Mouse (Mus musculus): ENCODE measurements around the gene Faap100.
A peak's percentile ranks its signal among the peaks of the same experiment; 100 is the strongest.
"Not testable (repeated sequence)": the region's sequence is repeated elsewhere in the genome, so short reads cannot be mapped to it uniquely, and the experiment has no call there.

The Faap100 gene

DNA sequence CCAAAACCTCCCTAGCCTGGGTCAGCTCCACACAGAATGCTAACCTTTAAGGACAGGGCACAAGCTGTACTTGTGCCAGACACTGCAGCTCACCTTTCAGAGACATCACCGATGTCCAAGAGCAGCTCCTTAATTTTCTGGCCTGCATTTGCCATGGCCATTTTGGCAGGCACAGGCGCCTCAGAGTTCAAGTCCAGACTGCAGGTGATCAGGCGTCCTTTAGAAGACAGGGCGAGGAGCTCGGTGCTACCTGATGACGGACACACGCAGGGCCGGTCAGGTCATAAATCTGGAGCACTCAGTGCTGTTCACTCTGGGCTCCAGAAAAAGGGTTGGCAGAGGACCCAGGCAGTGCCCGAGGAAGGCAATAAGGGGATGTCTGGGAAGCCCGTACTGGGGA lies 3.2 kb downstream of the Faap100 start:
- no peak for DNase-seq

DNA sequence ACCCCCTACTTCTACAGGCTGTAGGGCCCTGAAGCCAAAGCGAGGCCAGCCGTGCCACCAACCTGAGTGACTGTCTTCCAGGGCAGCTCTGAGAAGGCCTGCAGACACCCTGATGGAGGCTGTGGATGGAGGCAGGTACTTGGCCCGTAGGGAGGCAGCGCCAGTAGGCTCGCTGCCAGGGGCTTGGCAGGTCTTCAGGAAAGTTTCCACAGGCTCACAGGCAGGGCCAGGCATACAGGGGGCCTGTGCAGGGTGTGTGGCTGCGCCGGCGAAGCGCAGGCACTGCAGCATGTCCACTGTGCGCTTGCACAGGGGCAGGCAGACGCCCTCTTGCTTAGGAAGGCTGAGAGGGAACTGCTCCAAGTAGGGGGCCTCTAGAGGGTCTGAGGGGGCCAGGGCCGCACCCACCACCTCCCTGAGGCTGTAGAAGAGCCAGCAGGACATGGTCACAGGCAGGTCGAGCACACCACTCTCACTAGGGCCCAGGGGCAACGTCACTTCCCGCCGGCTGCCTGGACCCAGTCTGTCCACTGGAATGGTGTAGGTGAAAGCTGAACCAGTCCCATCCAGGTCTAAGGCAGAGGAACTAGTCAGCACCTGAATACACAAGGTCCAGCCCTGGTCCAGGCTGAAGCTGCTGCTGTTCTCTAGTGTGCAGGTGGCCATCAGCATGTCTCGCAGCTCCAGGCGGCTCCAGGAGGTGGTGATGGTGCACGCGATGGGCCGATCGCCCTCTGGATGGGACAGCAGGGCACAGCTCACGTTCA lies 4.6 kb downstream of the Faap100 start:
- DNase-seq: peak; percentile 63

DNA sequence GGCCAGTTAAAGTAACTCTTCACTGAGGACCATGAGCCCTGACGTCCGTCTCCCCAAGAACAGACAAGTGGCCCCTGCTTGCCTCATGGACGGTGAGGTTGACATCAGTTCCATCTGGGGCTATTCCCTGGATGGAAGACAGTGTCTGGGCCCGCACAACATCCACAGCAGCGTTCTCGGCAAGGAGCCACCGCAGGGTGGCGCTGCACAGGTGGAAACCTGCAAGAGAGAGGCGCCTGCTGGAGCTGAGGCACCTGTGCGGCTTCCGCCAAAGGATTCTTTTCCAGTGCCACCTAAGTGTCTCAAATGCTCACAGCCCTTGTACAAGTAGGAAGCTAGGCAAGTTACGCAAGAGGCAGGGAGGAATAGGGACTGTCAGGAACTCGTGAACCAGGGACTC lies 5.5 kb downstream of the Faap100 start:
- no peak for DNase-seq

DNA sequence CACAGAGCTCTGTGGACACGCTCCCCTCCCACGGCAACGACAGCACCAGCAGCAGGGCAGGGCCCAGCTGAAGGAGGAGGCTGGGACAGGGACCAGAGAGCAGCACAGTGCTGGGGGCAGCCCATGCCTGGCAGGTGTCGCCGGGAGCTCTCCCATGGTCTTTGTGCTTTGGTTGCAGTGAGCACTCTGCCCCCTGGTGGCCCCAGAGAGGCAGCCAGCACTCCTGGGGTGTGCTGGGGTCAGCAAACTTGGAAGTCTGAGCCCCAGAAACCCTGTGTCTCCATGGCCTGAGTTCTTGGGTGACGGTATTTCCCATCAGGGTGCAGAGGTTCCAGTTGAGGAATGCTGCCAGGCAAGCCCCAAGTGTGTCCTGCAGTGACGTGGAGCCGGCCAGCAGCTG lies 8.9 kb downstream of the Faap100 start:
- peak; percentile 76 for DNase-seq

DNA sequence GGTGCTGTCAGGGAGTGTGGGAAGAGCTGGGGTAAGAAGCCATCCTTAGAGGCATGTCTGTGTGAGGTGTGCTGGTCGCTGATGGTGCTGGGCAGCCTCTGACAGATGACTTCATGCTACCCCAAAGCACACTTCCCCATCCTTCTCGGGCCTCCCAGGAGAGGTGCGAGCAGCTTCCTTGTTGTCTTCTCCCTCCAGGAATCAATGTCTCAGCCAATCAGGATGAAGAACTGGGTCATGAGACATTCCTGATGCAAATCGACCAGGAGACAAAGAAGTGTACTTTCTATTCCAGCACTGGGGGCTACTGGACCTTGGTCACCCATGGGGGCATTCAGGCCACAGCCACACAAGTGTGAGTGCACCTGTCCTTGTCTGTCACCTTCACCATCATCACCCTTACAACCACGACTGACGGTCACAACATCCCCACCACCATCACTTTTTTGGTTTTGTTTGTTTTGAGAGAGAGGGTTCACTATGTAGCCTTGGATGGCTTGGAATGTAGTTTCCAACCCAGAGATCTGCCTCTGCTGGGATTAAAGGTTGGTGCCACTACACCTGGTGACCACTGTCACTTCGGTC lies 12.0 kb downstream of the Faap100 start:
- DNase-seq: no peak

DNA sequence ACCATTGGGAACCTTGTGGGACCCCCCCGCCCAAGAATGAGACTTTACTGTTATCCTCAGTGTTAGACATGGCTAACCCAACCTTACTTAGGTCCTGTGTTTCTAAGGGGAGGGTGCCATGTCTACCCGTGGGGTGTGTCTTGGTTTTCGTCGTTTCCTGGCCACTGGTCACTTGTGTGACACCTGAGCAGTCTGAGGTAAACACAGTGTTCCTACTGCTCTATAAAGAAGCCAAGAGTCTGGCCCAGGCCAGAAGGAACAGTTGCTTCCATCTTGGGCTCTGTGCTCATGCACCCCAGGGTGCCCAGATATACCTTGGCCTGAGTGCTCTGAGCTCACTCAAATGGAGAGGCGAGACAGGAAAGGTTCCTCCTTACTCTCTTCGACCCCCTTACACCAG lies 15.7 kb downstream of the Faap100 start:
- no peak for DNase-seq

DNA sequence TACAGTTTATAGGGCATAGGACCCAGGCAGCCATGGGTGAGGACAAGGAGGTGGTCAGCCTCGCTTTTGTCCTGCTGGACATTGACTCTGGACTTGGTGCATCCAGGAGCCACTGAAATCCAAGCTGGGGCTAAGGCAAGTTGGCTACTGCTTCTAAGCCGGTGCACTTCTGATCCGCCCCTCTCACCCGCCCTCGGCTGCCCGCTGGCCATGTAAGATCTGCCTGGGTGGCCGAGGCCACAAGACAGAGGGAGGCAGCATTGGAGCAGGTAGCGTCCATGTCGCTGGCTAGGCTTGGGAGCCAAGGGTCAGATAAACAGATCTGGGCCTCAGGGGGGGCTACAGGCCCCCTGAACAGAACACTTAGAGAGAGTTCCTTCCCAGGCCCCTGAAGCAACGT lies 17.3 kb downstream of the Faap100 start, which contains the start of gene Fscn2:
Fscn2 (plus strand) TSS at position 240 of the 400 bp plus-strand sequence.
- no peak for DNase-seq

DNA sequence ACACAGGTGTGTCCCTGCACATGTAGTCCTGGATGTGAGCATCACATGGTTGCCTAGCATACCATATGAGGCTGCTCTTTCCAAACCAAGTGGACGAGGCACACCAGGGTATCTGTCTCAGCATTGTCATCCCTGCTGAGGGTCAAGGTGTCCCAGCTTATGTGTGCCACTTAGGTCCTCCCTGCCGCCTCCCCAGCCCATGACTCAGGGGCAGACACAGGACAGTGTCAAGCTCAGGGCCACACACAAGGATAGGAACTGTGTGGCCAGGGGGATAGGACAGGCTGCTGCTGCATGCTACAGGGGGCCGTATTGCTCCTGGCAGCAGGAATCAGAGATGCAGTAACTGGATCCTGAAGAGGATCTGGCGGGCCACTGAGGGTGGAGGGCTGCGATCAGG lies 17.8 kb downstream of the Faap100 start:
- DNase-seq: no peak

DNA sequence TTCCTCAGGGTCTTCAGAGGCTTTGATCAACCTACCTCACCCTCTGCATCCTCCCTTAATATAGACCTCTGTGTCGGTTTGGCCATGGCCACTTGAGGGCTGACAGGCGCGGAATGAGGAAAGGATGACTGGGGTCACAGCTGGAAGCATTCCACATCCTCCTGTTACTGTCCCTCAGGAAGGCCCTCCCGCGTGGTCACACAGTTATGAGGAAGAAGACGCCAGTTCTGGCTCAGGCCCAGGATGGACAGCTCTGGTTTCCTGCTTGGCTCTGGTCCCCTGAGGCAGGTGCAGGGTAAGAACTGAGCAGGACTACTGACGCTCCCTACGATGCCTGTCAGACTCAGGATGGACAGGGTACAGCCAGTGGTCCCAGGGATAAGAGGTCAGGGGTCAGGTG lies 18.5 kb downstream of the Faap100 start:
- DNase-seq: peak; percentile 67

DNA sequence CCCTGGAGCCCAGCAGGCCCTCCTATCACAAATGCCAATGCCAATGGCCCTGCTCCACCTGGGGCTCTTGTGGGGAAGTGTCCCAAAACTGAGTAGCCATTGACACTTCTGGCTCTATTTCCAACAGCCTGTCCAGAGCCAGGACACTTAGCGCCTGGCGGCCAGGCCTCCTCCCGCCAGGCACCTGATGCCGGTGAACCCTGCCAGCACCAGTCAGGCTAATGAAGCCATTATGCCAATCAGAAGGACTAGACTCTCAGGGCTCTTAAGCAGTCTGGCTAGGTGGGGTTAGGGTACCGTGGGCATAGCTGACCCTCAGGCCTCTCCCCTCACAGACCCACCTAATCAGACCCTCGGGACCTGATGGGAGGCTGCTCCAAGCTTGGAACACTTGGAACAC lies 19.2 kb downstream of the Faap100 start:
- no peak for DNase-seq

DNA sequence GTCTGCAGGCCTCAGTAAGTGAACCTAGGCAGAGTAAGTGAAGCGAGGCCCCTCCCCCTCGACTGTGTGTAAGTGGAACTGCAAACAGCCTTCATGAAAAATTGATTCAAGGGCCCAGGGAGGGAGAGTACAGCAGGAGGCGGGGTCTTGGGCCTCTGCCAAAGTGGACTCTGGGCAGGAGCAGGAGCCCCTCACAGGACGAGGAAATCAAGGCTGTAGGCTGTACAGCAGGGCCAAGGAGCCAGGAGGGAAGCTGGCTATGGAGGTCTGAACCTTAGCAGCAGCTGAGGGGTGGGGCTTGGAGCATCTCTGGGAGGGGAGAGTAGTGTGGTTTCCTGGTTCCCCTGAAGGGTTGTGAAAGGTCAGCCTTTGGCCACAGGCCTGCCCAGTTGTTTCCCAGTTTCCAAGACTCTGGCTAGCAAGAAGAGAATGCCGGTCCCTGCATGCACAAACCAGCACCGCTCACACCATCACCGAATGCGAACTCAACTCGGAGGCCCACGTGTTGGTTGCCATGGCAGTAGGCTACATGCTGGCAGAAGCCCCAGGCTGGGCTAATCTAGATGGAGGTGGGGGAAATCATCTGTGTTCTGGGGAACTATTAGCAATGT lies 20.7 kb downstream of the Faap100 start:
- peak; percentile 56 for DNase-seq

DNA sequence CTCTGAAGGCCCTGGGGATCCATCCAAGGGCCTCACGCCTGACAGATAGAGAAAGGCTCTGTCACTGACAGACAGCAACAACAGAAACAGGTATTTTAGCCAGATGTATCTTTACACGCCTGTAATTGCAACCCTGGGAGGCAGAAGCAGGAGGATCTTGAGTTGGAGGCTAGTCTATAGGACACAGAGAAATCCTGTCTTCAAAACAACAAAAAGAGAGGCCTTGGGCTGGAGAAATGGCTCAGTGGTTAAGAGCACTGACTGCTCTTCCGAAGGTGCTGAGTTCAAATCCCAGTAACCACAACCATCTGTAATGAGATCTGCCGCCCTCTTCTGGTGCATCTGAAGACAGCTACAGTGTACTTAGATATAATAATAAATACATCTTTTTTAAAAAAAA lies 21.7 kb downstream of the Faap100 start:
- DNase-seq: no peak

DNA sequence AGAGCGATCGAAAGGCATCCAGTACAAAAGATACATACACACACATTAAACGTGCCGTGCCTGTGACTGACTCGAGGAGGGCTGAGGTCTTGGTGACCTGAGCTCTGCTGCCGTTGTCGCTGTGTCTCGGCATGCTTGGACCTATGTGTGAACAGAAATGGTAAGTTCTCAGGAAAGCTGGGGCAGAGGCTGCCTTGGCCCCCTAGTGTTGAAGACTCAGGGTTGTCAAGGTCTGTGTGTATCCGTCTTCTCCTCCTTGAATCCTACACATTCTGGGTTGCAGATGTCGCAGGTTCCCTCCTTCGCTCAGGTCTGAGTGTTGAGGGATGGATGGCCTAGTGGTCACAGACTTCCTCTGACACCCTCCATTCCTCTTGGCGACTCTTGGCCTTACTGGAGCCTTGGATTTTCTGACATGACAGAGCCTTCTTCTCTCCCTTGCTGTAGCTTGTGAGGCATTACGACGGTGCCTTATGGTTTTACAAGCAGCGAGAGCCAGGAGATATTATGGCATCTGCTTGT lies 22.2 kb downstream of the Faap100 start:
- DNase-seq: no peak

DNA sequence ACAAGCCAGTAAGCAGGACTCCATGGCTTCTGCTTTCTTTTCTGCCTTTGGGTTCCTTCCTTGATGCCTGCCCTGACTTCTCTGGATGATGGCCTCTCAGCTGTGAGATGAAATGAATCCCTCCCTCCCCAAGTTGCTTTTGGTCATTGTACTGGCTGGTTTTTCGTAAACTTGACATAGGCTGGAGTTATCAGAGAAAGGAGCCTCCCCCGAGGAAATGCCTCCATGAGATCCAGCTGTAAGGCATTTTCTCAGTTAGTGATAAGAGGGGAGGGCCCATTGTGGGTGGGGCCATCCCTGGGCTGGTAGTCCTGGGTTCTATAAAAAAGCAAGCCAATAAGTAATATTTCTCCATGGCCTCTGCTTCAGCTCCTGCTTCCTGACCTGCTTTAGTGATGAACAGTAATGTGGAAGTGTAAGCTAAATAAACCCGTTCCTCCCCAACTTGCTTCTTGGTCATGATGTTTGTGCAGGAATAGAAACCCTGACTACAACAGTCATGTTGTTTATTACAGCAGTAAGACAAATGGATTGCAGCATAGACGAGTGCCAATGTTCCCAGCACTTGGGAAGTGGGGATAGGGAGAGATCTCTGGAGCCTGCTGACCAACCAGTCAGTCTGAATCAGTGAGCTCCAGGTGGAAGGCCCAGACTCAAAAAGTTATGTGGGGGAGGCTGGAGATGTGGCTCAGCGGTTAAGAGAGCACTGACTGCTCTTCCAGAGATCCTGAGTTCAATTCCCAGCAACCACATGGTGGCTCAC lies 23.1 kb downstream of the Faap100 start:
- no peak for DNase-seq

DNA sequence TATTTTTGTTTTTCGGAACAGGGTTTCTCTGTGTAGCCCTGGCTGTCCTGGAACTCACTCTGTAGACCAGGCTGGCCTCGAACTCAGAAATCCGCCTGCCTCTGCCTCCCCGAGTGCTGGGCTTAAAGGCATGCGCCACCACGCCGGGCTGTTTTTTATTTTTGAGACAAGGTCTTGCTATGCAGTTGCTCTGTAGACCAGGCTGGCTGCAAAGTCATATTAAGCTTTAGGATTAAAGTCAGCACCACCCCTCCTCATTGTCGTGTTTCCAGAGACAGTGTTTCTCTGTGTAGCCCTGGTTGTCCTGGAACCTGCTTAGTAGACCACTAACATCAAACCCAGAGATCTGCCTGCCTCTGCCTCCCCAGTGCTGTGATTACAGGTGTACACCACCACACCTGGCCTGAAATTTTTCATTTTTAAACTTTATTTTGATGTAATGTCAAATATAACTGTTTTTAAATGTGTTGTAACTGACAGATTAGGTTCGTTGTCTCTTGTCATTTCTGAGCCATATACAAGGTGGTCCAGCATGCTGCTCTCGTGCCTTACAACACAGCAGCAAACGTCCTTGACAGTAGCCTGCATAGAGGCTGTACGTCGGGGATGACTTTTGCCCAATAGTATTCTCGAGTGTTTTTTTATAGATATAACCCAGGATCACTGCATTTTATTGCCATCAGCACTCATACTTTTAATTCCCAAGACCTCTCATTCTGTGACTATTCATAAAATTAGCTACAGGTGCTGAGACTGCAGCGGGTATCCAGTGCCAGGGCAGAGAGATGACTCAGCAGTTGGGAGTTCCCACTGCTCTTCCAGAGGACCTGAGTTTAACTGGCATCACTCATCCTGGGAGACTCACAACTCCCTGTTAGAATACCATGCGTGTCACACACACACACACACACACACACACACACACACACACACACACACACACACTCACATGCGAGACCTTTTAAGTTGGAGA lies 24.0 kb downstream of the Faap100 start:
- DNase-seq: no peak

DNA sequence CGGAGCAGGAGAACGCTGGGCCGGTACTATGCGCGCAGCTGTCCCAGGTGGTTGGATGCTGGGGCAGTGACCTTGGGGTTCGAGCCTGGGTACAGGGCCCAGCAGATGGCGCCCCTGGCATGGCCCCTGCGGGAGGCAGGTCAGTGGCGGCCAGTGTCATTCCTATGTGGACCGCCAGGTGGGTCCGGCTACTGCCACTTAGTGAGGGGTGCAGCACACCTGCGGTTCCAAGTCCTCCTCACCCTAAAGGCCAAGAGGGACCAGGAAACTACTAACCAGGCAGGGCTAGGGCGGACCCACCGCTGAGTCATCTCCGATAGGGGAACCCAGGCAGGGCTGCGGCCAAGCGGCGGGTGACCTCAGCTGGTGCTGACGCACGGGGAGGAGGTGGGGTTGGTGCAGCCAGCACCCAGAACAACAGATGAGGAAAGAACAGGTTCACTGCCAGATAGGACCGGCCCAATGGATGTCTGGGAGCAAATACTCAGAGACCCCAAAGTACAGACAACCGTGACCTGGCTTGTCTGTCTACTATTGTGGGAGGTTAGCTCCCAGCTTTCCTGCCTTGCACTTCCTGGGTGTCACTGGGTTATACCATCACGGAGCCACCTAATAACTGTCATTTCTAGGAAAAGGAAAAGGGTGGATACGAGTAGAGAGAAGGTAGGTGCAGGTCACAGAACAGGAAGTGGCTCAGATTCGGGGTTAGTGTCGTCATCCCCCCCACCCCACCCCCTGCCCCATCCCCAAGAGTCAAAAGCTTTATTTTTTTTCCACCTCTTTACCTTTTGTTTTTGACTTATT lies 24.9 kb downstream of the Faap100 start:
- DNase-seq: peak; percentile 92

DNA sequence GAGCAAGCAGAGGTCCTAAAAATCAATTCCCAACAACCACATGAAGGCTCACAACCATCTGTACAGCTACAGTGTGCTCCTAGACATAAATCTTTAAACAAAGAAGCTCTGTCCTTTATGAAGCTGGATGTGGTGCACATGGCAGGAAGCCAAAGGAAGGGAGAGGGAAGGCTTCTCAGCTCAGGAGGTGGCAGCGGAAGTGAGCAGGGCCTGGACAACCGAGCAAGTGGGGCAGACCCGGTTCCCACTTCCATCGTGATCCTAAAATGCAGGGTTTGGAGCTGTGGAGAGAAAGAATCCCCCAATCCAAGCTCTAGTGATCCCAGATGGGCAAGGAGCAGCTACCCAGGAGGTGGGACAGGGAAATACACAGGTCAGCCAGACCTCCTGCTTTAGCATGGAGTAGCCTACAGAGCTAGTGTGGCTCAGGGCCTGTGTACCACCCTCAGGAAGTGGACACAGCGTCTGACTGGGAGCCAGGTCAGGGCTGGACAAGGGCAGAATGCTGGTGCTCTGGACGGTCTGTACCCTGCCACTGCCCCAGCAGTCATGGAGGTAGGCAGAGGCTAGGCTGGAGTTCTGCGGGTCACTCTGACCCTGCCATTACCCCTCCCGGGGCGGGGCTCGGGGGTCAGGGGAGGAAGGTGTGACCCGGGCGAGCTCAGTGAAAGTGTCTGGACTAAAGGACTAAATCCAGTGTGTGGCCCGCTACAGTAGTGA lies 25.8 kb downstream of the Faap100 start:
- no peak for DNase-seq

DNA sequence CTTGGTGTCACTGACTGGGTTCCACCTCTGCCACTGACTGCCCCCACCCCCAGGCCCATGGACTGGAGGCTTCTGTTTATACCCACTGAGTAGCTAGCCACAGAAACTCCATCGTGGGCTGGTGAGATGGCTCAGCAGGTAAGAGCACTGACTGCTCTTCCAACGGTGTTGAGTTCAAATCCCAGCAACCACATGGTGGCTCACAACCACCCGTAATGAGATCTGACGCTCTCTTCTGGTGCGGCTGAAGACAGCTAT lies 26.5 kb downstream of the Faap100 start:
- not testable (repeated sequence) for DNase-seq

DNA sequence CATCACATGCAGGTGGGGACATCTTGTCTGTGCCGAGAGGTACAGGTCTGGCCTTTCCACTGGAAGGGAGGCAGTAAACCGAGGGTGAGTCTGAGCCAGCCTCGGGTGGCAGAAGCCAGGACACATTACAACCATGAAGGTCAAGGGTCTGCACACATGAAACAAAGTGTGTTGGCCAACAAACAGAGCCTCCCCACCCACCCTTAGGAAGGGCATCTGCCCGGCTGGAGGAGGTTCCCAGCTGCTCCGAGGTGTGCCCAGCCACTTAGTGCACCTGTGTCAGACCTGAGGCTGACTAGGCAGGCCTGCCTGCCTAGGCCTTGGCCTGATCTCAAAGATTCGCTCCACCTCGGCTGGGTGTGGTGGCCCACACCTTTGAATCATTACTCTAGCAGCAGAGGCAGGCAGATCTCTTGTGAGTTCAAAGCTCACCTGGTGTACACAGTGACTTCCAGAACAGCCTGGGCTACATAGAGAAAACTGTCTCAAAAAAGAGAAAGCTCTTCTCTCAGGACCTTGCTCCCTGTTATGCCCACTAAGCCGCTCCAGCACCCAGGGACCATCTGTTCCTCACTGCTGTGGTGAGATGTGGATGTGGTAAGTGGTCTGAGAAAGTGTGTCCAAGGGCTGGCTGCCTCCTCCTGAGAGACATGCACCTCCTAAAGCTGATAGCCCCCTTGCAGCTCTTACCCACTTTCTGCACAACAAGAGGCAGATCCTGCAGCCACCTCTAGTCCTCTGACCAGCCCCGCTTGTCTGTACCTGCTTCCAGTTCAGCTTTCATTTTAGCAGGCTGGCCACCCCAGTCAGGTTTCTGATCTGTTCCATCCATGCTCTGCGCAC lies 27.1 kb downstream of the Faap100 start:
- peak; percentile 53 for DNase-seq

DNA sequence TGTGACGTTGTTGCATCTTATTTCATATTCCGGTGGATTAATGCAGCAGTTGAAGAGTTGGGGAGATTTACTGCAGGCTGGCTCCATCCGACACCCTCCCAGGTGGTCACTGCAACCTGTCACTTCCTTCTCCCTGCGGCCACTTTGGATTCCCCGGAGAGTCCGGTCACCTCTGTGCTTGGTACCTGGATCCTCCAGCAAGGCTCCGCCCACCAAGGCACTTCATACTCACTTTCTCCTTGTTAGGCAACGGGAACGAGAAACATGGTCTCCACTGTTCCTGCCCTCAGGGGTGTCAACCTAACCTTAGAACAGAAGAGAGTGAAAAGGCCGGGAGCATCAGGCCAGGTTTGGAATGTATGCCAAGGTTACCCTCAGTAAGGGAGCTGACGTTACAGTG lies 27.9 kb downstream of the Faap100 start:
- DNase-seq: peak; percentile 71

Data from kidney, adult 9 months (tissue).